Mouse (Mus musculus) limb, embryonic 15.5 days (tissue): ENCODE results near the gene Prr15l. TPM values are rescaled to one million over a fixed set of nuclear protein-coding genes. Genes with fewer than 3 reads are reported as not detected.

ENCODE experiments used
- ATAC-seq: fragments of 200-750 bp; cut with Nextera tagmentation; 2 replicates; pipeline ENCODE4 v1.8.0; 2017; ENCODE audit warnings: low read depth, moderate TSS enrichment; ENCODE audit not compliant: insufficient number of reproducible peaks, low FRiP score, low TSS enrichment
- H3K27ac ChIP-seq: fragments of 300-500 bp; sonication (generic); 2 replicates; pipeline ENCODE4 v1.5.1; 2015; ENCODE audit warnings: moderate library complexity, mild to moderate bottlenecking, inconsistent platforms
- H3K27me3 ChIP-seq: fragments of 300-500 bp; sonication (generic); 2 replicates; pipeline ENCODE4 v1.6.1; 2015; ENCODE audit warnings: inconsistent platforms
- H3K36me3 ChIP-seq: fragments of 300-500 bp; sonication (generic); 2 replicates; pipeline ENCODE4 v1.6.1; 2015; ENCODE audit warnings: inconsistent platforms
- H3K4me1 ChIP-seq: fragments of 300-500 bp; sonication (generic); 2 replicates; pipeline ENCODE4 v1.6.1; 2015; ENCODE audit warnings: inconsistent platforms
- H3K4me2 ChIP-seq: fragments of 300-500 bp; sonication (generic); 2 replicates; pipeline ENCODE4 v1.6.1; 2015; ENCODE audit warnings: mild to moderate bottlenecking, inconsistent platforms
- H3K4me3 ChIP-seq: fragments of 300-500 bp; sonication (generic); 2 replicates; pipeline ENCODE4 v1.5.1; 2015; ENCODE audit warnings: mild to moderate bottlenecking, inconsistent platforms
- H3K9ac ChIP-seq: fragments of 300-500 bp; sonication (generic); 2 replicates; pipeline ENCODE4 v1.6.1; 2015; ENCODE audit warnings: inconsistent platforms
- H3K9me3 ChIP-seq: fragments of 300-500 bp; sonication (generic); 2 replicates; pipeline ENCODE4 v1.6.1; 2016; ENCODE audit warnings: inconsistent platforms
- WGBS: fragments of 180-500 bp; shearing (Covaris S2); methylation state at CpG from one replicate; pipeline ENCODE4 v1.1.7; 2015; 5-methylcytosine and 5-hydroxymethylcytosine counted together
- polyA plus RNA-seq: library from polyadenylated mRNA; unstranded; fragments of >200 nt; fragmentation: Nextera tagmentation; extraction: Ambion mirVana; gene quantifications from 2 replicates; pipeline ENCODE4 v1.2.1, GENCODE M21; 2015

The Prr15l gene
- polyA plus RNA-seq, 1 experiment from 2014 or later: 3.6 TPM

- no peak overlapping the region for H3K27ac ChIP-seq
- ATAC-seq: no peak
- no peak overlapping the region for H3K4me3 ChIP-seq
- H3K36me3 ChIP-seq: no peaks in the 10 kb centered on the region
- H3K9me3 ChIP-seq: no peaks in the 10 kb centered on the region
- 81% methylated on average over 12 of the region's 12 CpGs for WGBS
- H3K4me2 ChIP-seq: no peak overlapping the region
- peaks cover 13% of the 10 kb centered on the region for H3K4me1 ChIP-seq
- 0 out of 2 replicates have a peak overlapping the region, but pooled peaks have one; percentile 18 for H3K9ac ChIP-seq
- peaks cover 30% of the 10 kb centered on the region for H3K27me3 ChIP-seq
Measured at GRCm38 (mm10) chr11:96925469-96926148, 2.3 kb upstream of the Prr15l start.

DNA sequence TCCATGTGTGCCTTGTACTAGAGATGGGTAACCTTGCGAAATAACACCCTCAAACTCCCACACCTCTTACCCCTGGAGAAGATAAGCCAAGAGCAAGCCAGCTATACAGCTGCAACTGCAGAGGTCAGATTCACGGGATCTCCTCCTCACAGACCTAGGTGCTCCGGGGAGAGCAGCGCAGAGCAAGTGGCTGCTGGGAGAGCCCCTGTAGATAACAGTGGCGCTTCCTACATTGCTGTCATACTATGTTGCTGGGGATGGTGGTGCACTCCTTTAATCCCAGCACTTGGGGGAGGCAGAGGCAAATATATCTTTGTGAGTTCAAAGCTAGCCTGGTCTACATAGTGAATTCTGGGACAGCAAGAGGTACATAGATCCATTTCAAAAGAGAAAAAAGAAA, 1.3 kb upstream of the Prr15l start:
- H3K27ac ChIP-seq: no peak overlapping the region
- H3K4me3 ChIP-seq: no peak overlapping the region
- peaks cover 34% of the 10 kb centered on the region for H3K27me3 ChIP-seq
- H3K9me3 ChIP-seq: no peaks in the 10 kb centered on the region
- WGBS: 79% methylated on average over 5 of the region's 5 CpGs
- no peak overlapping the region for H3K9ac ChIP-seq
- peaks cover 15% of the 10 kb centered on the region for H3K4me1 ChIP-seq
- H3K4me2 ChIP-seq: no peak overlapping the region
- no peak for ATAC-seq
- no peaks in the 10 kb centered on the region for H3K36me3 ChIP-seq

- Histone ChIP-seq H3K27me3 (peaks cover 34% of the 10 kb centered on the region), H3K27ac (peak overlapping the region; percentile 24; the same call in 1 of the 2 replicates), H3K4me2 (peak overlapping the region; percentile 21; the same call in 1 of the 2 replicates), H3K36me3 (no peaks in the 10 kb centered on the region), H3K4me1 (peaks cover 18% of the 10 kb centered on the region), H3K9ac (no peak overlapping the region), H3K4me3 (no peak overlapping the region), H3K9me3 (no peaks in the 10 kb centered on the region)
- ATAC-seq: no peak
- 1% methylated on average over 5 of the region's 5 CpGs for WGBS
Measured at GRCm38 (mm10) chr11:96928691-96929090, 787 bp downstream of the Prr15l start.

GRCm38 (mm10) chr11:96929096-96929765, 1.3 kb downstream of the Prr15l start:
- peak overlapping the region; percentile 21; the same call in 1 of the 2 replicates for H3K4me2 ChIP-seq
- no peak overlapping the region for H3K9ac ChIP-seq
- no peak overlapping the region for H3K4me3 ChIP-seq

DNA sequence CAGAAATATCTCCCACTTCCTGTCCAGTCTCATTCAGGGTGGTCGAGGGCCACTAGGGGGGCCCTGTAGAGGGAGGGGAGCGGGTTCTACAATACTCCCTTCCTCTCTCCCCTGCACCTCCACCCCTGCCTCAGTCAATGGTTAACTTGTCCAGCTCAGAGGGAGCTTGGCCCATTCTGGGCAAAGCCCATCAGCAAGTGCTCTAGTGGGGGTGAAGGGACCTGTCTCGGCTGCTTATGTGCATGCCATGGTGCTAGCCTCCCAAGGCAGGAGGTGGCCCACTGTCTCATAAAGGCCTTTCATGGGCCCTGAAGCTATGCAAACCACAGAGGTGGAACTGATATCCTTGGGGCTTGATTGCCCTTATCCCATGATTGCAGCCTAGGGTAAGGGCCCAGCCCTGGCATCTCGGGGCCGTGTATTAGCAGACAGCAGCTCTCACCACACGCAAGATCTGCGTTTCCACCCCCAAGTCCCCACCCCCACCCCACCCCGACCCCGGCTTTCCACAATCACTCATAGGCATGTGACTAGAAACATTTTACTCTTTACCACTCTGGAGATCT, 1.9 kb downstream of the Prr15l start:
- Histone ChIP-seq H3K36me3 (no peaks in the 10 kb centered on the region), H3K9ac (no peak overlapping the region), H3K27me3 (peaks cover 34% of the 10 kb centered on the region), H3K9me3 (no peaks in the 10 kb centered on the region), H3K27ac (0 out of 2 replicates have a peak overlapping the region, but pooled peaks have one; percentile 18), H3K4me3 (no peak overlapping the region), H3K4me2 (no peak overlapping the region), H3K4me1 (peaks cover 18% of the 10 kb centered on the region)
- ATAC-seq: no peak
- WGBS: 62% methylated on average over 9 of the region's 9 CpGs

More at GRCm38 (mm10) chr11:96929096-96929765, 1.3 kb downstream of the Prr15l start:
- Histone ChIP-seq H3K27ac (peak overlapping the region; percentile 24; the same call in 1 of the 2 replicates), H3K36me3 (no peaks in the 10 kb centered on the region), H3K9me3 (no peaks in the 10 kb centered on the region), H3K27me3 (peaks cover 34% of the 10 kb centered on the region), H3K4me1 (peaks cover 18% of the 10 kb centered on the region)
- ATAC-seq: peak; percentile 22; the same call in 1 of the 2 replicates
- WGBS: 7% methylated on average over 13 of the region's 13 CpGs

DNA sequence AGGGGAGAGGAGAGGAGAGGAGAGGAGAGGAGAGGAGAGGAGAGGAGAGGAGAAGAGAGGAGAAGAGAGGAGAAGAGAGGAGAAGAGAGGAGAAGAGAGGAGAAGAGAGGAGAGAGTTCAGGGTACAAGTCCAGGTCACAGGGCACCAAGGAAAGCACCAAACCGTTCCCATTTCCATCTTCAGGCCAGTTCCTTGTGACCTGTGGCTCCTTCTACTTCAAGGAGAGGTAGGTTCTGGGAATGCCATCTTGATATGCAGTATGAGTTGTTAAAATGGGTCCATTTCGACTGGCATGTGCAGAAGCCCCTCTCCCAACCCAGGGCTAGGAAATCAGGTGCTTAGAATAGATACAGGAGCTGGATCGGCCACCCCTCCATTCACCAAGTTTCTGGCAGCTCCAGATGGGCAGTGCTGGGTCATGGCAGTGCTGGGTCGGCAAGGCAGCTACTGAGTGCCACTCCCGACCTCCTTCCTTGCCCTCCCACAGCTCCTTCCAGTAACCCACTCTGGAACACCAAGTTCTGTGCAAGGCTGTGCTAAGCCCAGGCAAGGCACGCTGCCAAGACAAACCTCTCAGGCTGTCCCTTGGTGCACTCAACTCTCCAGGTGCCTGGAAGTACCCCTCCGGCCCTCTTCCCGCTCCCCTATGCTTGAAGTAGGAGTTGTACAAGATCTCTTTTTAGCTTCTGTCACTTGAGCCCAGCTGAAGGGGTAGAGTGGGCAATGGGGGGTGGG, 3.6 kb downstream of the Prr15l start:
- Histone ChIP-seq H3K4me3 (no peak overlapping the region), H3K36me3 (no peaks in the 10 kb centered on the region)

DNA sequence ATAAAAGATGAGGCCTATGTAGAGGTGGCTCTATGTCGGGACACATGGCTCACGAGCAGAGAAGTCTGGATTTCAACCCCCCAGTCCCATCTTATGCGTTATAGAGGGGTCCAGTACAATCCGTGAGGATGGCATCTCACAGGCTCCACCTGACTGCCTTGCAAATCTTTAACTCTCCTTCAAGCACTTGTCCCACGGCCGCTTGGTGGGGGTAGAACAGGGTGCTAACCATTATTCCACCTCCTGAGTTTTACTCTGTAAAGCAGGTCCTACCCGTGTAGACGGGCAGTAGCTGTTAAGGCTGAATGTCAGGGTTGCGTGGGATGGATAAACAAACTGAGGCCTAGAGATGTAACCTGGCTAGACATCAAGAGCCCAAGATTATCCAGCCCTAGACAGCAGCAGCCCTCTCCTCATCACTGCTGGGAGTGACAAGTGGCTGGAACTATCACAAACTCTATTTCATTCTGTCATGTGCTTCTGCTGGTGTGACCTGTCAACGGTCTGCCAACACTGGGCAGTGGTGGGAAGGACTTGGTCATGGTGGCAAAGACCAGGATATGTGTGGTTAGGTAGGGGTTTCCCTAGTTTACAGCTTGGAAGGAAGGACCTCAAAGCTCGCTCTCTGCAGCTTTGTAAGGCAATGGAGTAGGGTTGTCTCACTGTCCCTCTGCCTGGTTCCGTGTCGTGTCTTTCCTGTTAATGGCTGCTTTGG, 5.8 kb downstream of the Prr15l start:
- no peak overlapping the region for H3K4me2 ChIP-seq
- no peak for ATAC-seq
- peaks cover 19% of the 10 kb centered on the region for H3K27me3 ChIP-seq
- no peaks in the 10 kb centered on the region for H3K36me3 ChIP-seq
- no peak overlapping the region for H3K9ac ChIP-seq
- WGBS: 86% methylated on average over 13 of the region's 13 CpGs
- H3K27ac ChIP-seq: no peak overlapping the region
- H3K4me1 ChIP-seq: peaks cover 21% of the 10 kb centered on the region
- no peaks in the 10 kb centered on the region for H3K9me3 ChIP-seq
- H3K4me3 ChIP-seq: no peak overlapping the region

More for the DNA sequence above, 3.6 kb downstream of the Prr15l start:
- 52% methylated on average over 8 of the region's 8 CpGs for WGBS
- Histone ChIP-seq H3K4me2 (no peak overlapping the region), H3K4me1 (peaks cover 18% of the 10 kb centered on the region), H3K27ac (no peak overlapping the region), H3K9me3 (no peaks in the 10 kb centered on the region), H3K9ac (no peak overlapping the region), H3K27me3 (peaks cover 34% of the 10 kb centered on the region)
- no peak for ATAC-seq

- Histone ChIP-seq H3K4me3 (no peak overlapping the region), H3K9me3 (no peaks in the 10 kb centered on the region), H3K4me1 (peaks cover 9% of the 10 kb centered on the region), H3K9ac (no peak overlapping the region), H3K27ac (no peak overlapping the region), H3K4me2 (no peak overlapping the region), H3K36me3 (no peaks in the 10 kb centered on the region), H3K27me3 (peaks cover 7% of the 10 kb centered on the region)
- no peak for ATAC-seq
- 29% methylated on average over 12 of the region's 12 CpGs for WGBS
Measured at GRCm38 (mm10) chr11:96934921-96935356, 7.0 kb downstream of the Prr15l start.

DNA sequence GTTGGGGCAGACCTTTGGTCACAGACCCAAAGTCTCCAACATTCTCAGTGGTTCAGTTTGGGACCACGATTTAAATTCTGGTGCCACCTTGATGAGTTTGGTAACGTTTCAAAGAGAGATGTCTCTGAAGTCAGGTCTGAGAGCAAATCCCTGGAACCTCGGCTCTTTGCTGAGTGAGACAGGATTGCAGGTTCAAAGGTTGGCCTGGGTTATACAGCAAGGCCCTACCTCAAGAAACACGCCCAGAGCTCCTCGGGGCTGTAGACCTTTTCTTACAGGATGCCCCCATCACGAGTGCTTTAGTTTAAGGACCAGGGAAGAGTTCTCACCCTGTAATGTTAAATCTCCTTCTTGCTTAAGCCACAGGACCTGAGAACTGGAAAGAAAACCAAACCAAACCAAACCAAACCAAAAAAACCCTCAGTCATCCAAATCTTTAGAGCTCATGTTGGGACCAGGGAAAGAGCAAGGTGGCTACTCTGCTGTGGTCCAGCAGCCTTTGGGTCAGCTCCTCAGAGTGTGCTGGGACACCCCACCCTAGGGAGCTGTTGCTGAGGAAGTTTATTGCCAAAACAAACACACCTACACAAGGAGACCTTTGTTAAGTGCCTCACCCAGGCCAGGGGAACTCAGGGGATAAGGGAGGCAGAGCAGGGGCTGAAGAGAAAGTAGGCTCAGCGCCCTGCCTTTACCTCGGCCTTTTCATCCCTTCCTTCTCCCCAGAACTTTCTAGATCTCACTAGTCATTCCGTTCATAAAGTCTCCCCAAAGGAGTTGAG, 8.2 kb downstream of the Prr15l start:
- no peak for ATAC-seq
- Histone ChIP-seq H3K9me3 (no peaks in the 10 kb centered on the region), H3K9ac (no peak overlapping the region), H3K36me3 (no peaks in the 10 kb centered on the region), H3K27me3 (no peaks in the 10 kb centered on the region; the same call in 1 of the 2 replicates), H3K4me3 (no peak overlapping the region), H3K4me2 (no peak overlapping the region), H3K27ac (no peak overlapping the region), H3K4me1 (peaks cover 8% of the 10 kb centered on the region)
- 80% methylated on average over 9 of the region's 9 CpGs for WGBS

GRCm38 (mm10) chr11:96937549-96938425, 9.9 kb downstream of the Prr15l start:
- no peak overlapping the region for H3K27ac ChIP-seq
- H3K27me3 ChIP-seq: no peaks in the 10 kb centered on the region
- ATAC-seq: no peak
- H3K9me3 ChIP-seq: no peaks in the 10 kb centered on the region
- H3K9ac ChIP-seq: no peak overlapping the region
- no peak overlapping the region for H3K4me3 ChIP-seq
- H3K4me2 ChIP-seq: no peak overlapping the region
- H3K4me1 ChIP-seq: peaks cover 3% of the 10 kb centered on the region; the same call in 1 of the 2 replicates
- 56% methylated on average over 10 of the region's 10 CpGs for WGBS
- no peaks in the 10 kb centered on the region for H3K36me3 ChIP-seq
